Mouse (Mus musculus) cortical plate, adult 2 months (tissue): Measurements from ENCODE around the gene Msh2.
A peak's percentile ranks its signal among the peaks of the same experiment; 100 is the strongest.

ENCODE experiments used
- CTCF ChIP-seq: fragments of 200-500 bp; IDR thresholded peaks from 2 replicates; pipeline ENCODE4 v1.5.1; 2011; ENCODE audit warnings: mild to moderate bottlenecking, control low read depth, low read length; ENCODE audit not compliant: insufficient read depth; ENCODE audit errors: extremely low read depth
- POLR2A ChIP-seq: fragments of 200-500 bp; IDR thresholded peaks from 2 replicates; pipeline ENCODE4 v1.6.1; 2011; ENCODE audit warnings: mild to moderate bottlenecking, low read length, control low read depth; ENCODE audit not compliant: insufficient read depth; ENCODE audit errors: extremely low read depth

- no peak for TF ChIP-seq CTCF
- peak; percentile 86 for TF ChIP-seq POLR2A
Observed at GRCm38 (mm10) chr17:87671890-87672660, at the start of gene Msh2.
